Mouse (Mus musculus) hindbrain, embryonic 11.5 days (tissue): ENCODE measurements around the gene Foxq1. TPM values are rescaled to one million over a fixed set of nuclear protein-coding genes. Genes with fewer than 3 reads are reported as not detected.

Experiments
- ATAC-seq: fragments of 200-750 bp; cut with Nextera tagmentation; 2 replicates; pipeline ENCODE4 v1.8.0; 2017; ENCODE audit warnings: mild to moderate bottlenecking, moderate TSS enrichment, moderate library complexity; ENCODE audit not compliant: low FRiP score
- DNase-seq: peaks from one replicate; pipeline ENCODE4 v3.0.0-alpha.2; 2015; ENCODE audit warnings: low spot score
- H3K27ac ChIP-seq: fragments of 300-500 bp; sonication (generic); 2 replicates; pipeline ENCODE4 v1.5.1; 2014; ENCODE audit warnings: mild to moderate bottlenecking, low read depth, low read length
- H3K27me3 ChIP-seq: fragments of 300-500 bp; sonication (generic); 2 replicates; pipeline ENCODE4 v1.6.1; 2014; ENCODE audit warnings: mild to moderate bottlenecking, low read length, moderate library complexity, mixed read lengths; ENCODE audit not compliant: control insufficient read depth, insufficient read depth
- H3K36me3 ChIP-seq: fragments of 300-500 bp; sonication (generic); 2 replicates; pipeline ENCODE4 v1.6.1; 2014; ENCODE audit warnings: mild to moderate bottlenecking, low read length, moderate library complexity, mixed read lengths; ENCODE audit not compliant: control insufficient read depth, insufficient read depth
- H3K4me1 ChIP-seq: fragments of 300-500 bp; sonication (generic); replicated peaks from 2 replicates; pipeline ENCODE4 v1.6.1; 2014; ENCODE audit warnings: low read length, mixed read lengths; ENCODE audit not compliant: control insufficient read depth, insufficient read depth
- H3K4me2 ChIP-seq: fragments of 300-500 bp; sonication (generic); replicated peaks from 2 replicates; pipeline ENCODE4 v1.6.1; 2014; ENCODE audit warnings: mild to moderate bottlenecking, low read depth, low read length
- H3K4me3 ChIP-seq: fragments of 300-500 bp; sonication (generic); 2 replicates; pipeline ENCODE4 v1.5.1; 2014; ENCODE audit warnings: low read depth, low read length
- H3K9ac ChIP-seq: fragments of 300-500 bp; sonication (generic); 2 replicates; pipeline ENCODE4 v1.6.1; 2014; ENCODE audit warnings: low read depth, low read length
- H3K9me3 ChIP-seq: fragments of 300-500 bp; sonication (generic); 2 replicates; pipeline ENCODE4 v1.6.1; 2016; ENCODE audit warnings: low read length; ENCODE audit not compliant: control insufficient read depth
- WGBS: fragments of 180-500 bp; shearing (Covaris S2); extraction: QIAGEN DNeasy Blood & Tissue Kit; methylation state at CpG from one replicate; pipeline ENCODE4 v1.1.7; 2014; 5-methylcytosine and 5-hydroxymethylcytosine counted together
- polyA plus RNA-seq: library from polyadenylated mRNA; unstranded; fragments of >200 nt; fragmentation: Nextera tagmentation; extraction: Ambion mirVana; gene quantifications from 2 replicates; pipeline ENCODE4 v1.2.1, GENCODE M21; 2014

Foxq1 gene
- polyA plus RNA-seq, 1 experiment from 2014 or later: 1.2 TPM

- Histone ChIP-seq H3K9me3 (no peaks in the 10 kb centered on the region), H3K4me3 (peak overlapping the region; percentile 55), H3K27ac (no peak overlapping the region), H3K4me2 (peak overlapping the region; percentile 98), H3K36me3 (no peaks in the 10 kb centered on the region), H3K4me1 (peaks cover 10% of the 10 kb centered on the region; the same call in 1 of the 2 replicates), H3K9ac (peak overlapping the region; percentile 44; the same call in 1 of the 2 replicates), H3K27me3 (peaks cover 75% of the 10 kb centered on the region)
- ATAC-seq (peak; percentile 84), DNase-seq (peak; percentile 76)
- WGBS: under 1% methylated on average over 88 of the region's 92 CpGs
Measured at GRCm38 (mm10) chr13:31559419-31560144, 3.6 kb downstream of the Foxq1 start.

DNA sequence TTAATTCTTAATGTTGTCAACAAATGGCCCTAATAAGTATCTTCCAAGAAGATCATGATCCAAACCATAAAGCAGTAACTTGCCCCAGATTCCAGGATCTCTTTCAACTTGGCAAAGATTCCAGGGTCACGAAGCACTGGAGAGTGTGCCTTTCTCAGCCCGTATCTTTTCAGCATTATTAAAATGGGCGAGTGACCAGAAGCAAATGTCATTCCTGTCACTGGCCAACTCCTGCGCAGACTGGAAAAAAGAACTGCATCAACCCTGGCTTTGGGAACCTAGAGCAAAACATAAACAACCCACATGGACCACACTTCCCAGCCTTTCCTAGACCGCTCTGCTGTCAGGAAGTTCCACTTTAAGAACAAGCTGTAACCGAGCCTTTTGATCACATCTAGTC, 8.5 kb downstream of the Foxq1 start:
- H3K27me3 ChIP-seq: peaks cover 29% of the 10 kb centered on the region
- DNase-seq (no peak), ATAC-seq (no peak)
- H3K4me2 ChIP-seq: no peak overlapping the region
- H3K27ac ChIP-seq: no peak overlapping the region
- H3K4me1 ChIP-seq: no peaks in the 10 kb centered on the region; the same call in 1 of the 2 replicates
- H3K4me3 ChIP-seq: no peak overlapping the region
- no peaks in the 10 kb centered on the region for H3K36me3 ChIP-seq
- H3K9ac ChIP-seq: no peak overlapping the region
- H3K9me3 ChIP-seq: no peaks in the 10 kb centered on the region
- WGBS: 71% methylated on average over 6 of the region's 6 CpGs

- H3K9ac ChIP-seq: no peak overlapping the region
- no peaks in the 10 kb centered on the region for H3K36me3 ChIP-seq
- H3K4me3 ChIP-seq: no peak overlapping the region
- H3K27me3 ChIP-seq: peaks cover 8% of the 10 kb centered on the region
- DNase-seq: no peak
- 83% methylated on average over 8 of the region's 8 CpGs for WGBS
- H3K9me3 ChIP-seq: no peaks in the 10 kb centered on the region
- ATAC-seq: no peak
- H3K4me2 ChIP-seq: no peak overlapping the region
- H3K27ac ChIP-seq: no peak overlapping the region
- no peaks in the 10 kb centered on the region for H3K4me1 ChIP-seq
Measured at GRCm38 (mm10) chr13:31567099-31567498, 11.2 kb downstream of the Foxq1 start.

DNA sequence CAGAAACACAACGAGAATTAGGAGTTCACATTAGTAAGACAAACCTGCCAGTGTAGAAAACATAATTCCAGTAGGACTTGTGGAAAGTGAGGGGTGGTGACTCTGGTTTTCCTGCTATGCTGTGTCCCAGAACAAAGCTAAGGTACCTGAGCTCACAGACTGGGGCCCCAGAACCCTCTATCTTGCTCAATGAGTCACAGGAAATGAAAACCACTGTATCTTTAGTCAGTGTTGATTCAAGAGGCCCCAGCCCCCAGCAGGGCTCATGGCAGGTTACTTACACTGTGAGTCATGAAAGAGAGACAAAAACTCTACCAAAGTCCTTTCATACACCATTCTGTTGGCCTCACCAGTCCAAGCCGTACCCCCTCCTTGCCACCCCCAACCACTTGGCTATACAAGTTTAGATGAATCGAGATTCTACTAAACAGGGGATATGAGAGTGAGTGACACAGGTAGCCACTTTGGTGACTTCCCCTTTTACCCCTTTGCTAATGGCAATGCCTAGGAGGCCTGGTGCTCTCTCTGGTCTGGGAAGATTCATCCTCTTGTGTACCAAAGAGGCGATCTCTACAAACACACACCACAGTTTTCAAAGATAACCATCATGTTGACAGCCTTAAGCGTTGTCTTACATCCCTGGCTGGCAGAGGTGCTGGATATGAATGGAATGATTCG, 11.8 kb downstream of the Foxq1 start:
- Histone ChIP-seq H3K4me2 (no peak overlapping the region), H3K4me1 (no peaks in the 10 kb centered on the region), H3K9me3 (no peaks in the 10 kb centered on the region), H3K9ac (no peak overlapping the region), H3K27ac (no peak overlapping the region), H3K36me3 (no peaks in the 10 kb centered on the region), H3K27me3 (peaks cover 2% of the 10 kb centered on the region; the same call in 1 of the 2 replicates), H3K4me3 (no peak overlapping the region)
- no peak for DNase-seq
- 89% methylated on average over 6 of the region's 6 CpGs for WGBS
- no peak for ATAC-seq

GRCm38 (mm10) chr13:31572806-31573508, 17.0 kb downstream of the Foxq1 start:
- H3K4me3 ChIP-seq: no peak overlapping the region

GRCm38 (mm10) chr13:31574627-31575026, 18.7 kb downstream of the Foxq1 start:
- Histone ChIP-seq H3K4me3 (no peak overlapping the region), H3K27ac (no peak overlapping the region), H3K9me3 (no peaks in the 10 kb centered on the region), H3K9ac (no peak overlapping the region), H3K36me3 (no peaks in the 10 kb centered on the region), H3K27me3 (no peaks in the 10 kb centered on the region), H3K4me2 (no peak overlapping the region), H3K4me1 (no peaks in the 10 kb centered on the region)
- ATAC-seq (no peak), DNase-seq (no peak)
- 91% methylated on average over 3 of the region's 3 CpGs for WGBS

More at GRCm38 (mm10) chr13:31572806-31573508, 17.0 kb downstream of the Foxq1 start:
- ATAC-seq (no peak), DNase-seq (no peak)
- Histone ChIP-seq H3K4me2 (no peak overlapping the region), H3K9me3 (no peaks in the 10 kb centered on the region), H3K9ac (no peak overlapping the region), H3K4me1 (no peaks in the 10 kb centered on the region), H3K36me3 (no peaks in the 10 kb centered on the region), H3K27me3 (no peaks in the 10 kb centered on the region), H3K27ac (no peak overlapping the region)
- WGBS: 89% methylated on average over 10 of the region's 10 CpGs

DNA sequence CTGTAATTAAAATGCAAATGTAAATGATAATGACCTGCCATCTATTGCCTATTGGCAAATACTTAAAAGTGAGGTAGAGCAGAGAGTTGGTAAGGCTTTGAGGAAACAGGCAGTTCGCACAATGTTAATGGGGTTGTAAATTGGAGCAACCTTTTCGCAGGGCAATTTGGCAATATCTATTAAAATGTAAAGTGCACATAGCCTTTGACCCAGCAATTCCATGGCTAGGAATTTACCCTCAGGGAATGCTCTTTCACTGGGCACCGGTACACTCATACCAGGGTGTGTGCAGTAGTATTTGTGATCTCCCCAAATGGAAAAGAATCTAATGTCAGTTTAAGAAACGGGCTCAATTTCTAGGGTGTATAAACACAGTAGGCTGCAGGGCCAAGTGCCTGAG, 20.8 kb downstream of the Foxq1 start:
- Histone ChIP-seq H3K27me3 (no peaks in the 10 kb centered on the region), H3K4me1 (no peaks in the 10 kb centered on the region), H3K36me3 (no peaks in the 10 kb centered on the region), H3K27ac (no peak overlapping the region), H3K4me2 (no peak overlapping the region), H3K4me3 (no peak overlapping the region), H3K9me3 (no peaks in the 10 kb centered on the region), H3K9ac (no peak overlapping the region)
- ATAC-seq (no peak), DNase-seq (no peak)
- 71% methylated on average over 4 of the region's 4 CpGs for WGBS

- Histone ChIP-seq H3K27ac (no peak overlapping the region), H3K9me3 (no peaks in the 10 kb centered on the region), H3K4me2 (no peak overlapping the region), H3K4me3 (no peak overlapping the region), H3K4me1 (no peaks in the 10 kb centered on the region), H3K9ac (no peak overlapping the region), H3K36me3 (no peaks in the 10 kb centered on the region), H3K27me3 (no peaks in the 10 kb centered on the region)
- ATAC-seq (no peak), DNase-seq (no peak)
- WGBS: 28% methylated on average over 6 of the region's 6 CpGs
Measured at GRCm38 (mm10) chr13:31577576-31577975, 21.6 kb downstream of the Foxq1 start.
